Mouse (Mus musculus): ENCODE measurements around the gene Cox8c. TPM values are rescaled to one million over a fixed set of nuclear protein-coding genes. Genes with fewer than 3 reads are reported as not detected.
A peak's percentile ranks its signal among the peaks of the same experiment; 100 is the strongest.

Cox8c gene
- polyA plus RNA-seq, 1 experiment from 2014 or later, result not detected

GRCm38 (mm10) chr12:102929764-102930163, 30.6 kb downstream of the Cox8c start:
- Histone ChIP-seq H3K4me1 (no peaks in the 10 kb centered on the region), H3K27me3 (ENCODE audit: poor library complexity, severe bottlenecking) (no peaks in the 10 kb centered on the region), H3K27ac (no peak overlapping the region), H3K4me3 (no peak overlapping the region), H3K9me3 (no peaks in the 10 kb centered on the region), H3K36me3 (replicated peaks) (no peaks in the 10 kb centered on the region)
- no peak for DNase-seq (ENCODE audit: extremely low spot score, low spot score)
- 84% methylated on average over 4 of the region's 4 CpGs for WGBS

GRCm38 (mm10) chr12:102930335-102930734, 31.2 kb downstream of the Cox8c start:
- DNase-seq (ENCODE audit: extremely low spot score, low spot score), result no peak
- H3K27me3 ChIP-seq (ENCODE audit: poor library complexity, severe bottlenecking), result no peaks in the 10 kb centered on the region
- 91% methylated on average over 1 of the region's 1 CpGs for WGBS

GRCm38 (mm10) chr12:102930789-102931188, 31.7 kb downstream of the Cox8c start:
- 93% methylated on average over 7 of the region's 7 CpGs for WGBS
- Histone ChIP-seq H3K27me3 (ENCODE audit: poor library complexity, severe bottlenecking) (no peaks in the 10 kb centered on the region), H3K27ac (no peak overlapping the region), H3K4me3 (no peak overlapping the region), H3K4me1 (no peaks in the 10 kb centered on the region), H3K9me3 (no peaks in the 10 kb centered on the region), H3K36me3 (replicated peaks) (no peaks in the 10 kb centered on the region)
- no peak for DNase-seq (ENCODE audit: extremely low spot score, low spot score)

More at GRCm38 (mm10) chr12:102930335-102930734, 31.2 kb downstream of the Cox8c start:
- Histone ChIP-seq H3K4me1 (no peaks in the 10 kb centered on the region), H3K9me3 (no peaks in the 10 kb centered on the region), H3K27ac (no peak overlapping the region), H3K36me3 (replicated peaks) (no peaks in the 10 kb centered on the region), H3K4me3 (no peak overlapping the region)

GRCm38 (mm10) chr12:102935892-102936291, 36.8 kb downstream of the Cox8c start:
- H3K4me3 ChIP-seq, result no peak overlapping the region
- 68% methylated on average over 1 of the region's 1 CpGs for whole genome bisulfite sequencing
- no peaks in the 10 kb centered on the region for H3K4me1 ChIP-seq
- no peaks in the 10 kb centered on the region for H3K36me3 ChIP-seq (replicated peaks)
- H3K27me3 ChIP-seq (ENCODE audit: poor library complexity, severe bottlenecking), result no peaks in the 10 kb centered on the region
- DNase-seq (ENCODE audit: extremely low spot score, low spot score), result no peak
- no peak overlapping the region for H3K27ac ChIP-seq
- H3K9me3 ChIP-seq, result no peaks in the 10 kb centered on the region

- H3K4me1 ChIP-seq, result peaks cover 15% of the 10 kb centered on the region
- H3K27me3 ChIP-seq (ENCODE audit: poor library complexity, severe bottlenecking), result peaks cover 31% of the 10 kb centered on the region
- no peak for DNase-seq (ENCODE audit: extremely low spot score, low spot score)
- no peak overlapping the region for H3K27ac ChIP-seq
- 88% methylated on average over 1 of the region's 1 CpGs for WGBS
- no peaks in the 10 kb centered on the region for H3K9me3 ChIP-seq
- no peaks in the 10 kb centered on the region for H3K36me3 ChIP-seq (replicated peaks)
- no peak overlapping the region for H3K4me3 ChIP-seq
Observed at GRCm38 (mm10) chr12:102945571-102945970, 46.5 kb downstream of the Cox8c start.

- no peak for DNase-seq (ENCODE audit: extremely low spot score, low spot score)
- Histone ChIP-seq H3K4me3 (no peak overlapping the region), H3K36me3 (replicated peaks) (no peaks in the 10 kb centered on the region), H3K27me3 (ENCODE audit: poor library complexity, severe bottlenecking) (peaks cover 31% of the 10 kb centered on the region), H3K4me1 (peaks cover 15% of the 10 kb centered on the region), H3K27ac (no peak overlapping the region), H3K9me3 (no peaks in the 10 kb centered on the region)
- 30% methylated on average over 10 of the region's 10 CpGs for WGBS
Observed at GRCm38 (mm10) chr12:102947826-102948225, 48.7 kb downstream of the Cox8c start.

- peak; percentile 54 for DNase-seq (ENCODE audit: extremely low spot score, low spot score)
- Histone ChIP-seq H3K4me1 (peaks cover 15% of the 10 kb centered on the region), H3K27me3 (ENCODE audit: poor library complexity, severe bottlenecking) (peaks cover 31% of the 10 kb centered on the region), H3K9me3 (no peaks in the 10 kb centered on the region), H3K27ac (peak within 1 kb of the TSS; percentile 81), H3K4me3 (peak within 1 kb of the TSS; percentile 71), H3K36me3 (replicated peaks) (no peaks in the 10 kb centered on the region)
- under 1% methylated on average over 48 of the region's 48 CpGs for WGBS
Observed at GRCm38 (mm10) chr12:102948778-102949394, 49.8 kb downstream of the Cox8c start, which contains the start of gene Unc79. Unc79 (plus strand) TSS chr12:102948859.

GRCm38 (mm10) chr12:102949395-102950208, 50.5 kb downstream of the Cox8c start:
- Histone ChIP-seq H3K4me3 (peak overlapping the region; percentile 71), H3K27me3 (ENCODE audit: poor library complexity, severe bottlenecking) (peaks cover 31% of the 10 kb centered on the region), H3K36me3 (replicated peaks) (no peaks in the 10 kb centered on the region), H3K27ac (peak overlapping the region; percentile 81), H3K9me3 (no peaks in the 10 kb centered on the region), H3K4me1 (peaks cover 15% of the 10 kb centered on the region)
- under 1% methylated on average over 41 of the region's 42 CpGs for WGBS
- peak; percentile 68 for DNase-seq (ENCODE audit: extremely low spot score, low spot score)

Other genes starting within 250 kb of the Cox8c start
- 16.5 and 18.5 TPM in 2 replicates for gene Itpk1, start 194.4 kb upstream of the Cox8c start, polyA plus RNA-seq (2016; fragmentation: Nextera tagmentation; extraction: Ambion mirVana)
- gene Moap1, start 155.7 kb upstream of the Cox8c start, polyA plus RNA-seq (2016; fragmentation: Nextera tagmentation; extraction: Ambion mirVana), result 33.8 and 36.5 TPM in 2 replicates
- gene Tmem251, start 155.6 kb upstream of the Cox8c start, polyA plus RNA-seq (2016; fragmentation: Nextera tagmentation; extraction: Ambion mirVana), result 12.0 and 14.2 TPM in 2 replicates
- gene Gm28051, start 141.6 kb upstream of the Cox8c start, polyA plus RNA-seq (2016; fragmentation: Nextera tagmentation; extraction: Ambion mirVana), result not detected in 2 replicates
- gene Gon7, start 141.5 kb upstream of the Cox8c start, polyA plus RNA-seq (2016; fragmentation: Nextera tagmentation; extraction: Ambion mirVana), result 47.9 and 52.4 TPM in 2 replicates
- 67.8 and 71.6 TPM in 2 replicates for gene Ubr7, start 141.3 kb upstream of the Cox8c start, polyA plus RNA-seq (2016; fragmentation: Nextera tagmentation; extraction: Ambion mirVana)
- gene Gm20604, start 140.6 kb upstream of the Cox8c start, polyA plus RNA-seq (2016; fragmentation: Nextera tagmentation; extraction: Ambion mirVana), result 31.7 and 35.0 TPM in 2 replicates
- gene Btbd7, start 20.8 kb upstream of the Cox8c start, polyA plus RNA-seq (2016; fragmentation: Nextera tagmentation; extraction: Ambion mirVana), result 16.1 and 17.1 TPM in 2 replicates
- 0.33 and 0.36 TPM in 2 replicates for gene Unc79, start 49.5 kb downstream of the Cox8c start, polyA plus RNA-seq (2016; fragmentation: Nextera tagmentation; extraction: Ambion mirVana)